Mouse (Mus musculus): ENCODE results near the gene Add3.
A peak's percentile ranks its signal among the peaks of the same experiment; 100 is the strongest.

Gene Add3

GRCm38 (mm10) chr19:53127320-53128291, 12.6 kb upstream of the Add3 start:
- Histone ChIP-seq H3K36me3 (ENCODE audit: insufficient read depth, low read length) (no peaks in the 10 kb centered on the region), H3K4me1 (replicated peaks; ENCODE audit: low read depth, low read length) (peaks cover 28% of the 10 kb centered on the region), H3K4me3 (replicated peaks; ENCODE audit: low read length) (no peak overlapping the region), H3K27me3 (ENCODE audit: insufficient read depth, low read length) (peaks cover 9% of the 10 kb centered on the region), H3K9me3 (ENCODE audit: low read length) (no peaks in the 10 kb centered on the region)
- TF ChIP-seq NANOG (IDR thresholded peaks at IDR 0.05; ENCODE audit: borderline replicate concordance, low read length) (no peak), POU5F1 (IDR thresholded peaks at IDR 0.05; ENCODE audit: borderline replicate concordance, low read length) (no peak), CTCF (conservative IDR thresholded peaks at IDR 0.05; ENCODE audit: low read length) (no peak)

DNA sequence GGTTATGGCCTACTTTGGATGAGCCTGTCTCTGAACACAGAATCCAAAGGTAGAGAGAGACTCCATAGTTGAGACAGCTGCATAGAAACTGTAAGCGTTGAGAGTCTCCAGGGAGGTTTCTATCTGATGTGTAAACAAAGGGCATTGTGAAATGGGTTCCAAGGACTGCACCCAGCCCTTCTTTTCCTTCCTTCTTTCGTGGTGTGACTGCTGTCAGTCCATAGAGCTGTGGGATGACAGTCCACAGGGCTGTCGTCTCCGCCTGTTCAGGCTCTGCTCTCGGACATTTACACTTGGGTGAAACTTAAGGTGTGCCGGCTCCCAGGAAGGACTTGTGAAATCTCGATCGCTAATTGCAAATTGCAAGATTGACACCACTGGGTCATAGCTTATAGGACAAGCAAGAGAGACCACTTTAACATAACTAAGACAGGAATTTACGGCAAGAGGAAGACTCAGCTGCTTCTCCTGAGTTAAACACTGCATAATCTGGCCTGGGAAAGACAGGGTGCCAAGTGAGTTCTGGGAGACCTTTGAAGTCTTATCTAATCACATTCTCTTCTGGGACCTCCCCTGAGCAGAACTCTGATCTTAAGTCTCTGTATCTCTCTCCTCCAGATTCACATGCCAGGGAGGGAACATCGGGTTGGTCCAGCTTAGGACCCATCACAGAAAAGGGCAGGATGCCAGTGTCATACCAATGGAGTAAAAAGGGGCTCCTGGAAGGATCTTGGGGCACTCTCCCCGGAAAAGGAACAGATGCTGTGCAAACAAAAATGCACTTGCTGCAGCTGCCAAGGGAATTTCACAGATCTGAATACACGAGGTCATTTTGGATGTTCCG, 11.5 kb upstream of the Add3 start:
- TF ChIP-seq POU5F1 (IDR thresholded peaks at IDR 0.05; ENCODE audit: borderline replicate concordance, low read length) (no peak), NANOG (IDR thresholded peaks at IDR 0.05; ENCODE audit: borderline replicate concordance, low read length) (no peak), CTCF (conservative IDR thresholded peaks at IDR 0.05; ENCODE audit: low read length) (no peak)
- H3K9me3 ChIP-seq (ENCODE audit: low read length), result no peaks in the 10 kb centered on the region

DNA sequence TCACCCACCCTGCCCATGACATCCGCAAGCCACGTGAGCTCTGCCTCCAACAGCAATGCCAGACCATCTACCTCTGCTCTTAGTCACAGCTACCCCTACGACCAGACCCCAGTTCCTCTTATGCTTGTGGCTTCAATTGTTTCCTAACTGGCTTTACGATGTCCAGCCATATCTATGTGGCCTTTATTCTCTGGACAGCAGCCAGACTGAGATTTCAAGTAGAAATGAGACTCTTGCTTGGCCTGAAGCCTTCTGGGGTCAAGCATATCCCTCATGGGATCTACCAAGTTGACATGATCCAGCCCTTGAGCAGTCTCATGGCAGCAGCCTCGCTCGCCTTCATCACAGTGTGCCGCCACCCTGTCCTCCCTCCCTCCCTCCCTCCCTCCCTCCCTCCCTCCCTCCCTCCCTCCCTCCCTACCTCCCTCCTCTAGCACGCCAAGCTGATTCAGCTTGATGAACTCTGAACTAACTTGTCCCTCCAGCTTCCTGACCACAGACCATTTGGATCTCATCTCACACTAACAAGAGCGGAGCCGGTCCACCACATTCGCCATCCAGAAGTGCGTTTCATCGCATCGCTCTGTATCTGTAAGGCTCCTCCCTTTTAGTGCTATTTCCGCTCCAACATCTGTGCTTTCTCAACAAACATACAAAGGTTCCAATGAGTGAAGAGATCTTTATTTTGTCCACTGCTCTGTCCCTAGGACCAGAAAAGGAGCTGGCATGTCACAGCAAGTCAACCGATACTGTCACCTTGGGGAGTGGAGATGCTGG, 9.7 kb upstream of the Add3 start:
- Histone ChIP-seq H3K27me3 (ENCODE audit: insufficient read depth, low read length) (peaks cover 9% of the 10 kb centered on the region), H3K9me3 (ENCODE audit: low read length) (no peaks in the 10 kb centered on the region), H3K4me1 (replicated peaks; ENCODE audit: low read depth, low read length) (peaks cover 28% of the 10 kb centered on the region), H3K36me3 (ENCODE audit: insufficient read depth, low read length) (no peaks in the 10 kb centered on the region), H3K4me3 (replicated peaks; ENCODE audit: low read length) (no peak overlapping the region)
- TF ChIP-seq POU5F1 (IDR thresholded peaks at IDR 0.05; ENCODE audit: borderline replicate concordance, low read length), result no peak
- no peak for TF ChIP-seq CTCF (conservative IDR thresholded peaks at IDR 0.05; ENCODE audit: low read length)
- no peak for TF ChIP-seq NANOG (IDR thresholded peaks at IDR 0.05; ENCODE audit: borderline replicate concordance, low read length)

More for the DNA sequence above, 11.5 kb upstream of the Add3 start:
- no peaks in the 10 kb centered on the region for H3K36me3 ChIP-seq (ENCODE audit: insufficient read depth, low read length)
- H3K27me3 ChIP-seq (ENCODE audit: insufficient read depth, low read length), result peaks cover 9% of the 10 kb centered on the region
- H3K4me3 ChIP-seq (replicated peaks; ENCODE audit: low read length), result no peak overlapping the region
- H3K4me1 ChIP-seq (replicated peaks; ENCODE audit: low read depth, low read length), result peaks cover 28% of the 10 kb centered on the region

DNA sequence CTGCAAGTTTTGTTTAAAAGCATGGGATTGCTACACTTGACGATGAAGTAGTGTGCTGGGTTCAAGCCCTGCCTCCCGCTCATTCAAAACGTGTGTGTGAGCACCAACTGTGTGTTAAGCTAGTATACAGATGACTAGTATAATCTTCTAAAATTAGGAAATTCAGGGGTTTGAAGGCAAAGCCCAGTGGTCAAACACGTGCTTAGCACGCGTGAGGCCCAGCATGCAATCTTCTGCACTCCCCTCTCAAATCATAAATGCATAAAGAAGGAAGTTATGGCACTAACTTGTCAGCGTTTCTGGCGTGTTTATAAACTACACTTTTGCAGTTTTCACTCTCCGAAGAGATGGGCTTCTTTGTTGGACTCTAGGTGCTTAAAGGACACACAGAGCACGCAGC, 7.8 kb upstream of the Add3 start:
- Histone ChIP-seq H3K27me3 (ENCODE audit: insufficient read depth, low read length) (peaks cover 9% of the 10 kb centered on the region), H3K4me1 (replicated peaks; ENCODE audit: low read depth, low read length) (peaks cover 17% of the 10 kb centered on the region), H3K36me3 (ENCODE audit: insufficient read depth, low read length) (no peaks in the 10 kb centered on the region), H3K9me3 (ENCODE audit: low read length) (no peaks in the 10 kb centered on the region), H3K4me3 (replicated peaks; ENCODE audit: low read length) (no peak overlapping the region)
- no peak for TF ChIP-seq POU5F1 (IDR thresholded peaks at IDR 0.05; ENCODE audit: borderline replicate concordance, low read length)
- TF ChIP-seq CTCF (conservative IDR thresholded peaks at IDR 0.05; ENCODE audit: low read length), result no peak
- TF ChIP-seq NANOG (IDR thresholded peaks at IDR 0.05; ENCODE audit: borderline replicate concordance, low read length), result no peak

DNA sequence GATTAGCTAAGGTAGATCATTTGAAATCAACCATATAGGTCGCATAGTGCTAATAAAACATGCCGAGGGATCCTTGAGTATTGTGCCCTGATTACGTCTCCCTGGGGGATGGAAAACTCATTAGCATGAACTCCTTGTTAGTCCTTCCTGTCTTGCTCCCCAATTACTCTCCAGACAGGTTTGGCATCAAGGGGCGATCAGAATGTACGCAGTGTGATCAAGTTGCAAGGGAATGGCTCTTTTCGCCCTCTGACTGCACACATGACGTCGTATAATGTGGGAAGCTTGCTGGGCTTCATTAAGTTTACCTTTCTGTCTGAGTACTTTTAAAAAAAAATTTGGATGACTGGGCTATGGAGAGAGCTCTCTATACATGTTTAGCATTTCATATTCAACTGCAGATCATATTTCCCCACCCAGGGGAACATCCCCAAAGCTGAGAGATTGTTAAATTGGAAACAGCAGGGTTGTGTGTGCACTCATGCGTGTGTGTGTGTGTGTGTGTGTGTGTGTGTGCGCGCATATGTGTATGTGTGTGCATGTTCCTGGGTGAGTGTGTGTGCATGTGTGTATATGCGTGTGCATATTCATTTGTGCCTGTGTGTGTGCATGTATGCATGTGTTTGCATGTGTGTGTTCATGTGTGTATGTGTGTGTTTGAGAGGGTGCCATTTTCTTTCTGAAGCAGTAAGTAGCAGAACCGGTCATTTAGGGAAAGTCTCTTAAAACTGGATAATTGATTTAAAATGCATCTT, 3.7 kb upstream of the Add3 start:
- no peak overlapping the region for H3K4me3 ChIP-seq (replicated peaks; ENCODE audit: low read length)
- H3K36me3 ChIP-seq (ENCODE audit: insufficient read depth, low read length), result no peaks in the 10 kb centered on the region
- H3K27me3 ChIP-seq (ENCODE audit: insufficient read depth, low read length), result peaks cover 23% of the 10 kb centered on the region
- peaks cover 14% of the 10 kb centered on the region for H3K4me1 ChIP-seq (replicated peaks; ENCODE audit: low read depth, low read length)
- no peaks in the 10 kb centered on the region for H3K9me3 ChIP-seq (ENCODE audit: low read length)
- TF ChIP-seq POU5F1 (IDR thresholded peaks at IDR 0.05; ENCODE audit: borderline replicate concordance, low read length) (no peak), CTCF (conservative IDR thresholded peaks at IDR 0.05; ENCODE audit: low read length) (no peak), NANOG (IDR thresholded peaks at IDR 0.05; ENCODE audit: borderline replicate concordance, low read length) (no peak)

GRCm38 (mm10) chr19:53137116-53137670, 3.0 kb upstream of the Add3 start:
- Histone ChIP-seq H3K27me3 (ENCODE audit: insufficient read depth, low read length) (peaks cover 27% of the 10 kb centered on the region), H3K9me3 (ENCODE audit: low read length) (no peaks in the 10 kb centered on the region), H3K4me3 (replicated peaks; ENCODE audit: low read length) (no peak overlapping the region), H3K36me3 (ENCODE audit: insufficient read depth, low read length) (no peaks in the 10 kb centered on the region), H3K4me1 (replicated peaks; ENCODE audit: low read depth, low read length) (peaks cover 17% of the 10 kb centered on the region)
- no peak for TF ChIP-seq CTCF (conservative IDR thresholded peaks at IDR 0.05; ENCODE audit: low read length)
- no peak for TF ChIP-seq NANOG (IDR thresholded peaks at IDR 0.05; ENCODE audit: borderline replicate concordance, low read length)
- TF ChIP-seq POU5F1 (IDR thresholded peaks at IDR 0.05; ENCODE audit: borderline replicate concordance, low read length), result no peak

DNA sequence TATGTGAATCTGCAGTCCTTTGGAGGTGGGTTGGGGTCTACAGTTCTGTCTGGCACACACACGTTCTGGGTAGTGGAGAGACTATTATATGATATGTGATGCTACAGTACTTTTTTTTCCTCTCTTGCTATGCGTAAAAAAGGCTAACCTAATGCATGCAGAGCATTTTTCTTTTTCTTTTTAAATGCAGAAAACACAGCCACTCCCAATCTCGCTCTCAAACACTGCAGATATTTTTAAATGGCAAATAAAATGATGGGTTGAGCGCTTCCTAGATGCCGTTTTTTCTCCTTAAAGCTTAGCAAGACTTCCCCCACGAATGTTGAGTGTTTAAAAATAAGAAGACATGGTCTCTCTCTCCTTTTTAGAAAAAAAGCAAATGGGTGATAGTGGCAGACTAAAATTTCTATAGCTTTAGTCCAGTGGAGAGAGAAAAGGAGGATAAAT, 584 bp downstream of the Add3 start:
- no peaks in the 10 kb centered on the region for H3K9me3 ChIP-seq (ENCODE audit: low read length)
- peaks cover 30% of the 10 kb centered on the region for H3K27me3 ChIP-seq (ENCODE audit: insufficient read depth, low read length)
- H3K4me1 ChIP-seq (replicated peaks; ENCODE audit: low read depth, low read length), result peaks cover 25% of the 10 kb centered on the region
- peak overlapping the region; percentile 83 for H3K4me3 ChIP-seq (replicated peaks; ENCODE audit: low read length)
- no peaks in the 10 kb centered on the region for H3K36me3 ChIP-seq (ENCODE audit: insufficient read depth, low read length)
- no peak for TF ChIP-seq CTCF (conservative IDR thresholded peaks at IDR 0.05; ENCODE audit: low read length)
- no peak for TF ChIP-seq POU5F1 (IDR thresholded peaks at IDR 0.05; ENCODE audit: borderline replicate concordance, low read length)
- no peak for TF ChIP-seq NANOG (IDR thresholded peaks at IDR 0.05; ENCODE audit: borderline replicate concordance, low read length)

Data from E14TG2a.4 (cell line).